Comparison of ENCODE assay signal across 11 mouse cellular contexts in genomic region chrX:36819575-36819974, GRCm38 (mm10).
"Had no signal": no experiment of that assay in that cellular context is flagged by ENCODE, and none has a peak within 500 bp of the region (broad histone marks: within the 10 kb centered on the region; RNA-seq: fewer than 3 reads in every experiment).

No protein-coding gene starts in this region.

- H3K4me3 ChIP-seq: lung, embryonic 15.5 days; megakaryocyte, embryonic 14.5 days; neural tube, embryonic 12.5 days; neural tube, embryonic 15.5 days; stomach, embryonic 15.5 days had no signal

- H3K4me2 ChIP-seq: liver, embryonic 11.5 days; lung, embryonic 15.5 days; midbrain, embryonic 11.5 days; neural tube, embryonic 12.5 days; neural tube, embryonic 15.5 days; stomach, embryonic 15.5 days had no signal

- H3K4me1 ChIP-seq: megakaryocyte, embryonic 14.5 days; neural tube, embryonic 12.5 days; stomach, embryonic 15.5 days had no signal

- H3K36me3 ChIP-seq: lung, embryonic 15.5 days; neural tube, embryonic 12.5 days; neural tube, embryonic 15.5 days; stomach, embryonic 15.5 days had no signal

- H3K9ac ChIP-seq: liver, embryonic 14.5 days; lung, embryonic 15.5 days; neural tube, embryonic 12.5 days; neural tube, embryonic 15.5 days; stomach, embryonic 15.5 days had no signal

- DNase-seq: layer of hippocampus, adult 9-11 months; right cerebral cortex, adult 18-20 months had no signal

- H3K27me3 ChIP-seq: lung, embryonic 15.5 days; neural tube, embryonic 12.5 days; neural tube, embryonic 15.5 days; stomach, embryonic 15.5 days had no signal

- H3K27ac ChIP-seq: hindbrain, postnatal 0 days; liver, embryonic 14.5 days; lung, embryonic 15.5 days; neural tube, embryonic 12.5 days; neural tube, embryonic 15.5 days; stomach, embryonic 15.5 days had no signal

- H3K9me3 ChIP-seq: lung, embryonic 15.5 days; megakaryocyte, embryonic 14.5 days; neural tube, embryonic 12.5 days; neural tube, embryonic 15.5 days; stomach, embryonic 15.5 days had no signal
